Mouse (Mus musculus): ENCODE measurements around the gene Yju2. TPM values are rescaled to one million over a fixed set of nuclear protein-coding genes. Genes with fewer than 3 reads are reported as not detected.

The Yju2 gene
- polyA plus RNA-seq, 1 experiment from 2014 or later, result 31.0 TPM

DNA sequence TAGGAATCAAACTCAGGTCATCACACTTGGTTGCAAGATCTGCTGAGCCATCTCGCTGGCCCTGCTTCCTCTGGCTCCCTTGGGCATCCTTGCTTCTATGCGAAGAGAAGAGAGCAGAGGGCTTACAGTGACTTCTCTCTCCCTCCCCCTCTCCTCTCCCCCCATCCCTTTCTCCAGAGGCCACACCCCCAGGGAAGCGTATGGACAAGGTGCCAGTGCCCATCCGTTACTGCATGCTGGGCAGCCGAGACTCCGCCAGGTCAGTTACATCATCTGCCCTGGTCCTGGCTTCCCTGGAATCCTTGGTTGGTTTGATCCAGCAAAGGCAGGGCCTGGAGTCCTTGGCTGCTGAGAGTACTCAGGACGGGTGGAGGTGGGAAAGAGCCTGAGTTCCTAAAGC, 52.5 kb downstream of the Yju2 start:
- DNase-seq (ENCODE audit: low spot score), result no peak
- WGBS, result 91% methylated on average over 7 of the region's 7 CpGs
- H3K27me3 ChIP-seq (ENCODE audit: low read depth, poor library complexity, severe bottlenecking), result no peaks in the 10 kb centered on the region
- H3K9me3 ChIP-seq (replicated peaks), result no peaks in the 10 kb centered on the region
- H3K36me3 ChIP-seq, result peaks cover 61% of the 10 kb centered on the region
- H3K4me3 ChIP-seq, result no peak overlapping the region
- H3K27ac ChIP-seq (replicated peaks), result no peak overlapping the region
- peaks cover 42% of the 10 kb centered on the region for H3K4me1 ChIP-seq

DNA sequence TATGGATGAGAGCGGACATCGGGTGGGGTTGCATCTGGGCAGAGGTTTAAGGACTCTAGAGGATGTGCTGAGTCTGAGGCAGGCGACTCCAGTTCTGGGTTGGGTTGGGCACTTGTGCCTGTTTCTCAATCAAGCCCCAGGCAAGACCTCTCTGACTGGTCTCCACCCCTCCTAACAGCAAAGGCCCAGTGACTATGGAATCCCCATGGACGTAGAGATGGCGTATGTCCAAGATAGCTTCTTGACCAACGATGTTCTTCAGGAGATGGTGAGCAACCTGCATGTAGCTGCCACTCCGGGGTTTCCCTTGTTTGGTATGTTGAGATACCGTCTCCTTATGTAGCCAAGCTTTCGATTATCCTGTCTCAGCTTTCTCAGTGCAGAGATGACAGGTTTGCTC, 56.4 kb downstream of the Yju2 start:
- no peak overlapping the region for H3K4me3 ChIP-seq
- no peaks in the 10 kb centered on the region for H3K9me3 ChIP-seq (replicated peaks)
- H3K27ac ChIP-seq (replicated peaks), result no peak overlapping the region
- no peak for DNase-seq (ENCODE audit: low spot score)
- peaks cover 99% of the 10 kb centered on the region for H3K36me3 ChIP-seq
- peaks cover 16% of the 10 kb centered on the region for H3K4me1 ChIP-seq
- H3K27me3 ChIP-seq (ENCODE audit: low read depth, poor library complexity, severe bottlenecking), result no peaks in the 10 kb centered on the region
- 95% methylated on average over 9 of the region's 9 CpGs for WGBS

DNA sequence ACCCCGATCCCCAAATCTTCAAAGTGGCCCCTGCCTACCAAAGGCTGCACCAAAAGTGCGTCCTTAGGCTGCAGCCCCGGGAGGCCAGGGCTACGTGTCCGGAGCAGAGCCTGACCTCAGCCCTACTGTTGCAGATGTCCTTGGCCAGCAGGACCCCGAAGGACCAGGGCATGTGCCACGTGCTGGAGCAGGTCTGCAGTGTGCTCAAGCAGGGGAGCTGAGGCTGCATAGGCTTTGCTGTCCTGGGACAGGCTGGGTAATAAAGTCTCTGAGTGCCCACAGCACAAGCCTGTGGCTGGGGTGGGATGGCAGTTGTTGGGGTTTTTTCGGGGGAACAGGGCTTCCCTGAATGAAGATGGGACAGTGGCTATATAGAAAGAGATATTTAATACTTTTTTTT, 57.5 kb downstream of the Yju2 start:
- no peaks in the 10 kb centered on the region for H3K9me3 ChIP-seq (replicated peaks)
- H3K27ac ChIP-seq (replicated peaks), result no peak overlapping the region
- WGBS, result 88% methylated on average over 8 of the region's 8 CpGs
- no peaks in the 10 kb centered on the region for H3K27me3 ChIP-seq (ENCODE audit: low read depth, poor library complexity, severe bottlenecking)
- peaks cover 94% of the 10 kb centered on the region for H3K36me3 ChIP-seq
- DNase-seq (ENCODE audit: low spot score), result no peak
- H3K4me1 ChIP-seq, result 0 out of 2 replicates have a peak, but pooled peaks cover 5% of the 10 kb centered on the region
- H3K4me3 ChIP-seq, result no peak overlapping the region

DNA sequence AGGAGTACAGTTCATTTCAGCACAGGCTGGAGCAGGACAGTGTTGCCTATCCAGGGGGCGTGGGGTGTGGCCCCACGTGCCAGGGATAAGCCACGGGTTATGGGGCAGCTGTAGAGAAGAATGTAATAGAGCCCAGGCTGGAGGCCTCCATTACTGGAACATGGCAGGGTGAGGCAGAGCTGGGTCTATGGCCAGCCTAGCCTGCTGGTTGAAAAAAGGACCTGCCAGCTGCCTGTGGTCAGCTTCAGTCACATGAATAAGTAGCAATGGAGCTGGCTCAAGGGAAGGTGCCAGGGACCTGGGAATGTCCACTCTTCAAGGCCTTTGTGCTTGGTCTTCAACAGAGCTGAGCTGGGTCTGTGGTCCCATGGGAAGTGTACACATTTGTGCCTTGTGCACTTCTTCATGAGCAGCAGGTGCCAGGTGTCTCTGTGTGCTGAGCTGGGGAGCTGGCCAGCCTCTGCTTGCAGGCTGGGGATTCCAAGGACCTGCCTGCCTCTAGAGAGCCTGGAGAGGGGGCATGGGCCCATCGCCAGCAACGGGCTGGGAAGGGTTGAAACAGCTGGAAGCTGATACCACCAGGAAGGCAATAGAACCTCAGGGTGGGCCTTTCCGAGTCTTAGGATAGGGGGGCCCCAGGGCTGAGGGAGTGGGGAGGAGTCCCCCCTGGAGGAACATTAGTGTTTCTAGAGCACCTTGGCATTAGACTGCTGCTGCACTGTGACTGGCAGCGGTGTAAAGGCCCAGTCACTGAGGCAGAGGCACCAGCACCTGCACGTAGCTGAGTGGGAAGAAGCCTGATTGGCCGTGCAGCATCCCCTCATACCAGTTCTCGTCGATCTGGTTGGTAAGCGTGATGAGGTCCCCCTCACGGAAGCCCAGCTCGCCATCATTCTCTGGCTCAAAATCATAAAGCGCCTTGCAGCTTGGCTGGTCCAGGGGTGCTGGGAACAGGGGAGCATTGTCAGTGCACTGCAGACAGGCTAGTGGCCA, 58.2 kb downstream of the Yju2 start:
- Histone ChIP-seq H3K36me3 (peaks cover 87% of the 10 kb centered on the region), H3K27ac (replicated peaks) (no peak overlapping the region), H3K4me3 (no peak overlapping the region), H3K27me3 (ENCODE audit: low read depth, poor library complexity, severe bottlenecking) (no peaks in the 10 kb centered on the region), H3K4me1 (0 out of 2 replicates have a peak, but pooled peaks cover 3% of the 10 kb centered on the region), H3K9me3 (replicated peaks) (no peaks in the 10 kb centered on the region)
- 84% methylated on average over 15 of the region's 15 CpGs for WGBS
- DNase-seq (ENCODE audit: low spot score), result no peak

DNA sequence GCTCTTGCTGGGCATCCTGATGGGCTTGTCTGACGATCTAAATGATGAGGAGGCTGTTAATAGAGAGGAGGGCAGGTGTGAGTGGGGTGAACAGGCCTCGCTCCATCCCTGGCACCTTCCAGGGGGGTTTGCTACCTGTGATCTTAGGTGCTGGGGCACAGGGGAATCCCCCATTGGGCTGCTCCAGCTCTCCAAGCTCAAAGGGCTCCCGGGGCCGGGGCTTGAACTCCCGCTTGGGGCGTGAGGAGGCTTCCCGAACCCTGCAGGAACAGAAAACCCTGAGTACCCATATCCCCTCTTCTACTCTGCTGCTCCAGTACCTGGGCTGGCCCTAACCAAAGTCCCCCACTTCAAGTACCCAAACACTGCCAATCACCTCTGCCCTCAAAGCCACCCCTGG, 58.9 kb downstream of the Yju2 start:
- Histone ChIP-seq H3K27me3 (ENCODE audit: low read depth, poor library complexity, severe bottlenecking) (no peaks in the 10 kb centered on the region), H3K4me1 (peaks cover 5% of the 10 kb centered on the region), H3K4me3 (no peak overlapping the region), H3K27ac (replicated peaks) (no peak overlapping the region), H3K36me3 (peaks cover 83% of the 10 kb centered on the region), H3K9me3 (replicated peaks) (no peaks in the 10 kb centered on the region)
- WGBS, result 93% methylated on average over 7 of the region's 7 CpGs
- DNase-seq (ENCODE audit: low spot score), result no peak

Other genes with a start within 250 kb of the Yju2 start
- gene Pot1b, start 246.5 kb upstream of the Yju2 start, polyA plus RNA-seq (2016; fragmentation: Nextera tagmentation; extraction: Ambion mirVana), result 10.3 and 11.3 TPM in 2 replicates
- gene Adgre4, start 209.1 kb upstream of the Yju2 start, polyA plus RNA-seq (2016; fragmentation: Nextera tagmentation; extraction: Ambion mirVana), result 0.10 and 0.14 TPM in 2 replicates
- 8.5 and 10.3 TPM in 2 replicates for gene Zfp119a, start 80.2 kb upstream of the Yju2 start, polyA plus RNA-seq (2016; fragmentation: Nextera tagmentation; extraction: Ambion mirVana)
- 12.9 and 14.8 TPM in 2 replicates for gene Zfp959, start 67.0 kb upstream of the Yju2 start, polyA plus RNA-seq (2016; fragmentation: Nextera tagmentation; extraction: Ambion mirVana)
- 5.4 and 5.8 TPM in 2 replicates for gene Zfp119b, start 9.6 kb upstream of the Yju2 start, polyA plus RNA-seq (2016; fragmentation: Nextera tagmentation; extraction: Ambion mirVana)
- gene Ebi3, start 6.5 kb upstream of the Yju2 start, polyA plus RNA-seq (2016; fragmentation: Nextera tagmentation; extraction: Ambion mirVana), result 2.1 and 2.3 TPM in 2 replicates
- 68.4 and 103 TPM in 2 replicates for gene Shd, start 11.4 kb downstream of the Yju2 start, polyA plus RNA-seq (2016; fragmentation: Nextera tagmentation; extraction: Ambion mirVana)
- gene Fsd1, start 27.4 kb downstream of the Yju2 start, polyA plus RNA-seq (2016; fragmentation: Nextera tagmentation; extraction: Ambion mirVana), result 78.4 and 95.0 TPM in 2 replicates
- 5.2 and 5.5 TPM in 2 replicates for gene Stap2, start 46.5 kb downstream of the Yju2 start, polyA plus RNA-seq (2016; fragmentation: Nextera tagmentation; extraction: Ambion mirVana)
- gene Mpnd, start 46.6 kb downstream of the Yju2 start, polyA plus RNA-seq (2016; fragmentation: Nextera tagmentation; extraction: Ambion mirVana), result 131 and 160 TPM in 2 replicates
- 161 and 162 TPM in 2 replicates for gene Sh3gl1, start 77.5 kb downstream of the Yju2 start, polyA plus RNA-seq (2016; fragmentation: Nextera tagmentation; extraction: Ambion mirVana)
- 45.4 and 49.3 TPM in 2 replicates for gene Chaf1a, start 81.3 kb downstream of the Yju2 start, polyA plus RNA-seq (2016; fragmentation: Nextera tagmentation; extraction: Ambion mirVana)
- gene Ubxn6, start 115.9 kb downstream of the Yju2 start, polyA plus RNA-seq (2016; fragmentation: Nextera tagmentation; extraction: Ambion mirVana), result 35.7 and 41.2 TPM in 2 replicates
- 188 and 191 TPM in 2 replicates for gene Hdgfl2, start 120.5 kb downstream of the Yju2 start, polyA plus RNA-seq (2016; fragmentation: Nextera tagmentation; extraction: Ambion mirVana)
- 0.04 and 0.11 TPM in 2 replicates for gene Plin4, start 150.7 kb downstream of the Yju2 start, polyA plus RNA-seq (2016; fragmentation: Nextera tagmentation; extraction: Ambion mirVana)
- 0.11 and 0.21 TPM in 2 replicates for gene Plin5, start 158.5 kb downstream of the Yju2 start, polyA plus RNA-seq (2016; fragmentation: Nextera tagmentation; extraction: Ambion mirVana)
- not detected in 2 replicates for gene Lrg1, start 162.9 kb downstream of the Yju2 start, polyA plus RNA-seq (2016; fragmentation: Nextera tagmentation; extraction: Ambion mirVana)
- 1.2 and 1.8 TPM in 2 replicates for gene Sema6b, start 181.2 kb downstream of the Yju2 start, polyA plus RNA-seq (2016; fragmentation: Nextera tagmentation; extraction: Ambion mirVana)
- gene Tnfaip8l1, start 203.4 kb downstream of the Yju2 start, polyA plus RNA-seq (2016; fragmentation: Nextera tagmentation; extraction: Ambion mirVana), result 7.2 and 8.4 TPM in 2 replicates
- 77.0 and 78.4 TPM in 2 replicates for gene Mydgf, start 224.8 kb downstream of the Yju2 start, polyA plus RNA-seq (2016; fragmentation: Nextera tagmentation; extraction: Ambion mirVana)

Measured in midbrain, embryonic 10.5 days (tissue).